Mouse (Mus musculus) kidney, adult 2 months (tissue): ENCODE measurements around the gene Ltbp1. TPM values are rescaled to one million over a fixed set of nuclear protein-coding genes. Genes with fewer than 3 reads are reported as not detected.

ENCODE experiments used
- DNase-seq: peaks from one replicate; pipeline ENCODE4 v3.0.0; 2021
- H3K27ac ChIP-seq: fragments of 200-500 bp; 2 replicates; pipeline ENCODE4 v1.5.1; 2012; ENCODE audit warnings: low read depth, low read length, control low read depth, inconsistent platforms; ENCODE audit not compliant: insufficient read depth
- H3K27me3 ChIP-seq: fragments of 200-500 bp; replicated peaks from 2 replicates; pipeline ENCODE4 v1.6.1; 2012; ENCODE audit warnings: mild to moderate bottlenecking, moderate library complexity, low read length, inconsistent platforms; ENCODE audit not compliant: control insufficient read depth, insufficient read depth
- H3K36me3 ChIP-seq: fragments of 200-500 bp; 2 replicates; pipeline ENCODE4 v1.6.1; 2012; ENCODE audit warnings: mild to moderate bottlenecking, moderate library complexity, low read length, inconsistent platforms; ENCODE audit not compliant: control insufficient read depth, insufficient read depth
- H3K4me1 ChIP-seq: fragments of 200-500 bp; 2 replicates; pipeline ENCODE4 v1.6.1; 2011; ENCODE audit warnings: low read length; ENCODE audit not compliant: control insufficient read depth, insufficient read depth
- H3K4me3 ChIP-seq: fragments of 200-500 bp; 2 replicates; pipeline ENCODE4 v1.5.1; 2011; ENCODE audit warnings: mild to moderate bottlenecking, low read depth, low read length, control low read depth; ENCODE audit not compliant: insufficient read depth
- CTCF ChIP-seq: fragments of 200-500 bp; conservative IDR thresholded peaks from 2 replicates; pipeline ENCODE4 v1.5.1; 2011; ENCODE audit warnings: low read depth, mild to moderate bottlenecking, control low read depth, low read length, moderate library complexity, mixed read lengths; ENCODE audit not compliant: insufficient read depth, insufficient read length
- POLR2A ChIP-seq: fragments of 200-500 bp; IDR thresholded peaks from one replicate; pipeline ENCODE4 v1.6.1; 2011; ENCODE audit warnings: low read depth, low read length, control low read depth
- WGBS: fragments of 180-500 bp; shearing (Covaris S2); methylation state at CpG from one replicate; pipeline ENCODE4 v1.1.7; 2018; 5-methylcytosine and 5-hydroxymethylcytosine counted together
- polyA plus RNA-seq: library from polyadenylated mRNA; depleted of rRNA; stranded (reverse); fragments of >200 nt; gene quantifications from 2 replicates; pipeline ENCODE4 v1.2.3, GENCODE M21; 2012

Gene Ltbp1
- polyA plus RNA-seq, 1 experiment, result 10.2 TPM

- Histone ChIP-seq H3K27me3 (no peaks in the 10 kb centered on the region), H3K27ac (0 out of 2 replicates have a peak overlapping the region, but pooled peaks have one; percentile 12), H3K4me1 (no peaks in the 10 kb centered on the region), H3K36me3 (no peaks in the 10 kb centered on the region), H3K4me3 (peak overlapping the region; percentile 51)
- TF ChIP-seq POLR2A, result no peak
- TF ChIP-seq CTCF, result peak; percentile 63
- peak; percentile 78 for DNase-seq
- 2% methylated on average over 11 of the region's 11 CpGs for WGBS
These were observed 548 bp upstream of the Ltbp1 start for GRCm38 (mm10) chr17:75004820-75005219.

GRCm38 (mm10) chr17:75005685-75006680 is 615 bp downstream of the Ltbp1 start:
- Histone ChIP-seq H3K27ac (peak overlapping the region; percentile 10; the same call in 1 of the 2 replicates), H3K4me1 (no peaks in the 10 kb centered on the region), H3K27me3 (no peaks in the 10 kb centered on the region), H3K36me3 (no peaks in the 10 kb centered on the region), H3K4me3 (peak overlapping the region; percentile 51)
- DNase-seq, result peak; percentile 42
- TF ChIP-seq POLR2A (no peak), CTCF (no peak)
- WGBS, result 1% methylated on average over 94 of the region's 94 CpGs

GRCm38 (mm10) chr17:75010955-75011354 is 5.6 kb downstream of the Ltbp1 start:
- TF ChIP-seq CTCF (no peak), POLR2A (no peak)
- no peaks in the 10 kb centered on the region for H3K36me3 ChIP-seq
- H3K27me3 ChIP-seq, result no peaks in the 10 kb centered on the region
- H3K4me3 ChIP-seq, result no peak overlapping the region
- DNase-seq, result no peak
- WGBS, result 73% methylated on average over 6 of the region's 6 CpGs
- H3K27ac ChIP-seq, result no peak overlapping the region
- no peaks in the 10 kb centered on the region for H3K4me1 ChIP-seq

- Histone ChIP-seq H3K27ac (no peak overlapping the region), H3K4me1 (no peaks in the 10 kb centered on the region), H3K4me3 (no peak overlapping the region), H3K36me3 (no peaks in the 10 kb centered on the region), H3K27me3 (no peaks in the 10 kb centered on the region)
- WGBS, result 42% methylated on average over 4 of the region's 4 CpGs
- DNase-seq, result no peak
- TF ChIP-seq POLR2A (no peak), CTCF (no peak)
These were observed 7.8 kb downstream of the Ltbp1 start for GRCm38 (mm10) chr17:75013211-75013610.

- Histone ChIP-seq H3K4me3 (no peak overlapping the region), H3K4me1 (no peaks in the 10 kb centered on the region), H3K36me3 (no peaks in the 10 kb centered on the region), H3K27ac (no peak overlapping the region), H3K27me3 (no peaks in the 10 kb centered on the region)
- 76% methylated on average over 10 of the region's 10 CpGs for WGBS
- DNase-seq, result no peak
- TF ChIP-seq CTCF (no peak), POLR2A (no peak)
These were observed 8.5 kb downstream of the Ltbp1 start for GRCm38 (mm10) chr17:75013868-75014267.

- H3K27me3 ChIP-seq, result no peaks in the 10 kb centered on the region
- H3K27ac ChIP-seq, result no peak overlapping the region
- no peak overlapping the region for H3K4me3 ChIP-seq
- 48% methylated on average over 24 of the region's 24 CpGs for WGBS
- TF ChIP-seq CTCF (no peak), POLR2A (no peak)
- no peaks in the 10 kb centered on the region for H3K4me1 ChIP-seq
- DNase-seq, result peak; percentile 50
- no peaks in the 10 kb centered on the region for H3K36me3 ChIP-seq
These were observed 9.4 kb downstream of the Ltbp1 start for GRCm38 (mm10) chr17:75014601-75015356.
